Mouse (Mus musculus): ENCODE measurements around the gene Sncb. TPM values are rescaled to one million over a fixed set of nuclear protein-coding genes. Genes with fewer than 3 reads are reported as not detected.

Gene Sncb
- total and polyA plus RNA-seq, 2 experiments from 2014 or later: not detected

DNA sequence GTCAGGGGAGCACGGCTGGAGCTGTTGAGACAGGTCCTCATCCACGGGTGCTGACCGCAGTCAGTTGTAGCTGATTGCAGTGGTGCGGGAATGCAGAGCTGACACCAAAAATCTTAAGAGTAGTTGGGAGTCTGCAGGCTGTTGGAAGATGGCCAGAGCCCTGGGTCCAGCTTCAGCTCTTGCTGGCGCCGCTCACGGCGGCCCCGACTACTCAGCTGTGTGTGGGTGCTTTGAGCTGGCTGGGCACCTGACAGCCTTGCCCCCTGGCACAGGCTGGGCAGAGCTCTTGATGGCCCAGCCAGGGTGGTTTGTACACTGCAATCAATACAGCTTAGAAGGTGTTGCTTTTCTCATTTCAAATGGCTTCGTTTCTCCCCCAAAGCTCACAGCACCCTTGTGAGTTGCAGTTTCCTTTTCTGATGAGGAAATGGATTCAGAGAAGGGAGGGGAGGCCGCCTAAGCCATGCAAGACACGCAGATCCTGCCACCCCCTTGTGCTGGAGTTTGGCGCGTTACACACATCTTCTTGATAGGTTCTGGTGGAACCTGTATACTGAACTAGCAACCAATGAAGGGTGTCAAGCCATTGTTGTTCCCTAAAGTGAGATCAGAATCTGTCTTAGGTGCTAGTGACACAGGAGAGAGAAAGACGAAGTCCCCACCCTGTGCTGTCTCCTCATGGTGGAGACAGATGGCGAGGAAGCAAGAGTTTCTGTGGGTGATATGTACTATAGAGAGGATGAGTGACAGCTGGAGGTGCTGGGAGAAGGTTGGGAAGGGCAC, 31.7 kb upstream of the Sncb start:
- peaks cover 15% of the 10 kb centered on the region for H3K27me3 ChIP-seq (ENCODE audit: control insufficient read depth, insufficient read depth, low read length)
- H3K4me3 ChIP-seq (ENCODE audit: low read depth, low read length): no peak overlapping the region
- TF ChIP-seq EP300 (IDR thresholded peaks at IDR 0.05; ENCODE audit: low read depth) (no peak), CTCF (IDR thresholded peaks at IDR 0.05; ENCODE audit: low read depth) (no peak)
- no peaks in the 10 kb centered on the region for H3K4me1 ChIP-seq (ENCODE audit: control insufficient read depth, insufficient read depth)
- H3K36me3 ChIP-seq (replicated peaks; ENCODE audit: control insufficient read depth, insufficient read depth, low read length): no peaks in the 10 kb centered on the region
- WGBS: 70% methylated on average over 16 of the region's 16 CpGs
- DNase-seq (ENCODE audit: low spot score) (no peak), ATAC-seq (ENCODE audit: insufficient read depth, low read depth) (no peak)
- no peak overlapping the region for H3K27ac ChIP-seq (ENCODE audit: low read depth)
- H3K9ac ChIP-seq (replicated peaks; ENCODE audit: low read depth, low read length): no peak overlapping the region
- H3K4me2 ChIP-seq (ENCODE audit: low read depth, low read length): no peak overlapping the region
- no peaks in the 10 kb centered on the region for H3K9me3 ChIP-seq (replicated peaks; ENCODE audit: control insufficient read depth, low read length)

DNA sequence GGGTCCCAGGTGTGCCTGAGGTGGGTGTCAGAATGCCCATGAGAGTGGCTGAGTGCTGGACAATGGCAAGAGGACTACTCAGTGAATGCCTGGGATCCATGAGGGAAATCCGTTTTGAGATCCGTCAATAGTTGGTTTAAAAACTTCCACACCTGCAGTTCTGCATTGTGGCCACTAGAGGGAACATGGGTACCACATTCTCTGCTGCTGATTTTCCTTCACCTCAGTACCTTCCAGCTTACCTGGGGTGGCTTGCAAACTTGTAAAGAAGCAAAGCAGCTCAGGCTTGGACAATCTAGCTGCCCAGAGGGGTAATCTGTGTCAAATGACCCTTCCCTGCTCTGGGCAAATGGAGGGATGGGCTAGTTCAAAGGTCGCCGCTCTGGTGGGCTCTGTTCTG, 31.0 kb upstream of the Sncb start:
- Histone ChIP-seq H3K9me3 (replicated peaks; ENCODE audit: control insufficient read depth, low read length) (no peaks in the 10 kb centered on the region), H3K4me2 (ENCODE audit: low read depth, low read length) (no peak overlapping the region), H3K27me3 (ENCODE audit: control insufficient read depth, insufficient read depth, low read length) (peaks cover 15% of the 10 kb centered on the region), H3K27ac (ENCODE audit: low read depth) (no peak overlapping the region), H3K4me1 (ENCODE audit: control insufficient read depth, insufficient read depth) (no peaks in the 10 kb centered on the region), H3K9ac (replicated peaks; ENCODE audit: low read depth, low read length) (no peak overlapping the region), H3K4me3 (ENCODE audit: low read depth, low read length) (no peak overlapping the region), H3K36me3 (replicated peaks; ENCODE audit: control insufficient read depth, insufficient read depth, low read length) (no peaks in the 10 kb centered on the region)
- DNase-seq (ENCODE audit: low spot score) (peak; percentile 57), ATAC-seq (ENCODE audit: insufficient read depth, low read depth) (no peak)
- WGBS: 41% methylated on average over 4 of the region's 4 CpGs
- TF ChIP-seq EP300 (IDR thresholded peaks at IDR 0.05; ENCODE audit: low read depth) (no peak), CTCF (IDR thresholded peaks at IDR 0.05; ENCODE audit: low read depth) (peak; percentile 86)

- Histone ChIP-seq H3K9ac (replicated peaks; ENCODE audit: low read depth, low read length) (no peak overlapping the region), H3K4me3 (ENCODE audit: low read depth, low read length) (no peak overlapping the region), H3K27me3 (ENCODE audit: control insufficient read depth, insufficient read depth, low read length) (peaks cover 26% of the 10 kb centered on the region), H3K4me1 (ENCODE audit: control insufficient read depth, insufficient read depth) (peaks cover 5% of the 10 kb centered on the region), H3K4me2 (ENCODE audit: low read depth, low read length) (no peak overlapping the region), H3K27ac (ENCODE audit: low read depth) (no peak overlapping the region), H3K9me3 (replicated peaks; ENCODE audit: control insufficient read depth, low read length) (no peaks in the 10 kb centered on the region), H3K36me3 (replicated peaks; ENCODE audit: control insufficient read depth, insufficient read depth, low read length) (no peaks in the 10 kb centered on the region)
- 37% methylated on average over 5 of the region's 5 CpGs for WGBS
- DNase-seq (ENCODE audit: low spot score) (no peak), ATAC-seq (ENCODE audit: insufficient read depth, low read depth) (no peak)
- TF ChIP-seq CTCF (IDR thresholded peaks at IDR 0.05; ENCODE audit: low read depth) (peak; percentile 18; the same call in 1 of the 2 replicates), EP300 (IDR thresholded peaks at IDR 0.05; ENCODE audit: low read depth) (no peak)
These were observed 28.4 kb upstream of the Sncb start for GRCm38 (mm10) chr13:54794843-54795242.

- TF ChIP-seq EP300 (IDR thresholded peaks at IDR 0.05; ENCODE audit: low read depth): no peak
- TF ChIP-seq CTCF (IDR thresholded peaks at IDR 0.05; ENCODE audit: low read depth): no peak
- no peaks in the 10 kb centered on the region for H3K36me3 ChIP-seq (replicated peaks; ENCODE audit: control insufficient read depth, insufficient read depth, low read length)
- H3K4me2 ChIP-seq (ENCODE audit: low read depth, low read length): no peak overlapping the region
- DNase-seq (ENCODE audit: low spot score) (no peak), ATAC-seq (ENCODE audit: insufficient read depth, low read depth) (no peak)
- peaks cover 10% of the 10 kb centered on the region for H3K4me1 ChIP-seq (ENCODE audit: control insufficient read depth, insufficient read depth)
- peaks cover 31% of the 10 kb centered on the region for H3K27me3 ChIP-seq (ENCODE audit: control insufficient read depth, insufficient read depth, low read length)
- no peak overlapping the region for H3K27ac ChIP-seq (ENCODE audit: low read depth)
- H3K9me3 ChIP-seq (replicated peaks; ENCODE audit: control insufficient read depth, low read length): no peaks in the 10 kb centered on the region
- H3K4me3 ChIP-seq (ENCODE audit: low read depth, low read length): no peak overlapping the region
- no peak overlapping the region for H3K9ac ChIP-seq (replicated peaks; ENCODE audit: low read depth, low read length)
- WGBS: 77% methylated on average over 16 of the region's 16 CpGs
These were observed 27.7 kb upstream of the Sncb start for GRCm38 (mm10) chr13:54794002-54794577.

- WGBS: 17% methylated on average over 21 of the region's 21 CpGs
- peaks cover 28% of the 10 kb centered on the region for H3K27me3 ChIP-seq (ENCODE audit: control insufficient read depth, insufficient read depth, low read length)
- no peaks in the 10 kb centered on the region for H3K9me3 ChIP-seq (replicated peaks; ENCODE audit: control insufficient read depth, low read length)
- no peak overlapping the region for H3K27ac ChIP-seq (ENCODE audit: low read depth)
- no peak overlapping the region for H3K4me3 ChIP-seq (ENCODE audit: low read depth, low read length)
- no peak for DNase-seq (ENCODE audit: low spot score)
- no peak for ATAC-seq (ENCODE audit: insufficient read depth, low read depth)
- no peak overlapping the region for H3K9ac ChIP-seq (replicated peaks; ENCODE audit: low read depth, low read length)
- no peaks in the 10 kb centered on the region for H3K36me3 ChIP-seq (replicated peaks; ENCODE audit: control insufficient read depth, insufficient read depth, low read length)
- no peak overlapping the region for H3K4me2 ChIP-seq (ENCODE audit: low read depth, low read length)
- peaks cover 10% of the 10 kb centered on the region for H3K4me1 ChIP-seq (ENCODE audit: control insufficient read depth, insufficient read depth)
- TF ChIP-seq EP300 (IDR thresholded peaks at IDR 0.05; ENCODE audit: low read depth) (no peak), CTCF (IDR thresholded peaks at IDR 0.05; ENCODE audit: low read depth) (peak; percentile 15; the same call in 1 of the 2 replicates)
These were observed 26.1 kb upstream of the Sncb start for GRCm38 (mm10) chr13:54792259-54793230.
